In genomic region chr3:27861601-27862000, GRCm38 (mm10) we compare ENCODE assay signal across 9 mouse cellular contexts. TPM values are rescaled to one million over a fixed set of nuclear protein-coding genes. Genes with fewer than 3 reads are reported as not detected.
DNase-seq lines count a peak whose midpoint lies in the region; ATAC-seq lines count a peak whose summit lies in the region.
"Had no signal": no experiment of that assay in that cellular context is flagged by ENCODE, and none has a peak within 500 bp of the region (broad histone marks: within the 10 kb centered on the region; RNA-seq: fewer than 3 reads in every experiment).

No protein-coding gene starts in this region.

- peak; percentile 34; the same call in 1 of the 2 replicates for ATAC-seq in cerebellum, adult (ENCODE audit: insufficient number of reproducible peaks, low FRiP score, low TSS enrichment)
- no peak for ATAC-seq in heart, embryonic 14.5 days (ENCODE audit: insufficient number of reproducible peaks, insufficient read depth, low FRiP score, low read depth)

- H3K4me2 ChIP-seq in heart, embryonic 14.5 days (ENCODE audit: low read length) = no peak overlapping the region
- H3K4me2 ChIP-seq: neural tube, embryonic 13.5 days had no signal

- H3K9ac ChIP-seq in heart, embryonic 14.5 days (ENCODE audit: low read length) = peak overlapping the region; percentile 70; the same call in 1 of the 2 replicates
- H3K9ac ChIP-seq: neural tube, embryonic 13.5 days had no signal

- H3K27me3 ChIP-seq in embryonic facial prominence, embryonic 10.5 days (replicated peaks; ENCODE audit: low read depth, poor library complexity, severe bottlenecking) = no peaks in the 10 kb centered on the region
- H3K27me3 ChIP-seq in heart, embryonic 14.5 days (ENCODE audit: control insufficient read depth, insufficient read depth, low read length) = no peaks in the 10 kb centered on the region
- H3K27me3 ChIP-seq: neural tube, embryonic 13.5 days had no signal

- H3K4me3 ChIP-seq in embryonic facial prominence, embryonic 10.5 days = no peak overlapping the region
- no peak overlapping the region for H3K4me3 ChIP-seq in heart, embryonic 14.5 days (ENCODE audit: control insufficient read depth in 1 of 2, insufficient read depth in 1 of 2, low read depth in 1 of 2, low read length in 2 of 2)
- H3K4me3 ChIP-seq: neural tube, embryonic 13.5 days had no signal

- no peaks in the 10 kb centered on the region for H3K9me3 ChIP-seq in embryonic facial prominence, embryonic 10.5 days
- 0 out of 2 replicates have a peak, but pooled peaks cover 4% of the 10 kb centered on the region for H3K9me3 ChIP-seq in heart, embryonic 14.5 days (ENCODE audit: control insufficient read depth, low read length)
- H3K9me3 ChIP-seq: neural tube, embryonic 13.5 days had no signal

- peak overlapping the region; percentile 84; the same call in 1 of the 2 replicates for H3K27ac ChIP-seq in embryonic facial prominence, embryonic 10.5 days (replicated peaks)
- peak overlapping the region; percentile 54 to 96 for H3K27ac ChIP-seq in heart, embryonic 14.5 days (replicated peaks in 1 of 2; ENCODE audit: control insufficient read depth in 1 of 2, insufficient read depth in 1 of 2, low read depth in 2 of 2, low read length in 2 of 2)
- H3K27ac ChIP-seq: neural tube, embryonic 13.5 days had no signal

- H3K4me1 ChIP-seq in embryonic facial prominence, embryonic 10.5 days = peaks cover 58% of the 10 kb centered on the region
- peaks cover 28 to 54% of the 10 kb centered on the region in 2 experiments for H3K4me1 ChIP-seq in heart, embryonic 14.5 days (ENCODE audit: control insufficient read depth in 2 of 2, insufficient read depth in 2 of 2, low read length in 2 of 2)

- intact Hi-C loops in left cerebral cortex, postnatal 4 days (cut with DNase I) = loop anchor here (10.0 kb wide), 2 partner anchors 147 to 287 kb away; partner anchors contain the start of gene Fndc3b

- no peak for DNase-seq in cerebellum, adult 8-10 months
- peak; percentile 79 for DNase-seq in MN1 (ENCODE audit: low spot score)
- no peak for DNase-seq in embryonic facial prominence, embryonic 10.5 days (ENCODE audit: low spot score)
- peak; percentile 77 for DNase-seq in left cerebral cortex, postnatal 4 days
- DNase-seq in right cerebral cortex, postnatal 4 days = peak; percentile 40
- DNase-seq in frontal cortex, postnatal 14 days (ENCODE audit: low spot score in 2 of 2) = no peak

- 88% methylated on average over 6 of the region's 6 CpGs for WGBS in embryonic facial prominence, embryonic 10.5 days
- WGBS in heart, embryonic 14.5 days = 25% methylated on average over 6 of the region's 6 CpGs

- no peaks in the 10 kb centered on the region for H3K36me3 ChIP-seq in embryonic facial prominence, embryonic 10.5 days (replicated peaks)
- no peaks in the 10 kb centered on the region for H3K36me3 ChIP-seq in heart, embryonic 14.5 days (ENCODE audit: control insufficient read depth, insufficient read depth, low read length)
- H3K36me3 ChIP-seq: neural tube, embryonic 13.5 days had no signal

RNA-seq across cellular contexts. Expression of gene Tmem212, which starts 34.6 kb away (rescaled TPM):
- not detected in 2 replicates for polyA plus RNA-seq in embryonic facial prominence, embryonic 10.5 days (2016; fragmentation: Nextera tagmentation; extraction: Ambion mirVana)
- not detected in 2 replicates for polyA plus RNA-seq in heart, embryonic 14.5 days (2014; fragmentation: Nextera tagmentation; extraction: Ambion mirVana)
- 1 to 10 TPM; 1.1 to 1.9 TPM for total RNA-seq in left cerebral cortex, postnatal 4 days (2021)
- polyA plus RNA-seq: neural tube, embryonic 13.5 days had no signal

Comparison
In these comparisons a context has a peak if more than half of its experiments do, and no peak if none do; other contexts are left out.
1. DNase-seq: peak in MN1 (single experiment), left cerebral cortex, postnatal 4 days (single experiment) and right cerebral cortex, postnatal 4 days (single experiment); none in cerebellum, adult 8-10 months (single experiment), embryonic facial prominence, embryonic 10.5 days (single experiment) and frontal cortex, postnatal 14 days (0 of 2).